Mouse (Mus musculus): ENCODE measurements around the gene Pabpc1l.
"Not testable (repeated sequence)": the region's sequence is repeated elsewhere in the genome, so short reads cannot be mapped to it uniquely, and the experiment has no call there.

The Pabpc1l gene

DNA sequence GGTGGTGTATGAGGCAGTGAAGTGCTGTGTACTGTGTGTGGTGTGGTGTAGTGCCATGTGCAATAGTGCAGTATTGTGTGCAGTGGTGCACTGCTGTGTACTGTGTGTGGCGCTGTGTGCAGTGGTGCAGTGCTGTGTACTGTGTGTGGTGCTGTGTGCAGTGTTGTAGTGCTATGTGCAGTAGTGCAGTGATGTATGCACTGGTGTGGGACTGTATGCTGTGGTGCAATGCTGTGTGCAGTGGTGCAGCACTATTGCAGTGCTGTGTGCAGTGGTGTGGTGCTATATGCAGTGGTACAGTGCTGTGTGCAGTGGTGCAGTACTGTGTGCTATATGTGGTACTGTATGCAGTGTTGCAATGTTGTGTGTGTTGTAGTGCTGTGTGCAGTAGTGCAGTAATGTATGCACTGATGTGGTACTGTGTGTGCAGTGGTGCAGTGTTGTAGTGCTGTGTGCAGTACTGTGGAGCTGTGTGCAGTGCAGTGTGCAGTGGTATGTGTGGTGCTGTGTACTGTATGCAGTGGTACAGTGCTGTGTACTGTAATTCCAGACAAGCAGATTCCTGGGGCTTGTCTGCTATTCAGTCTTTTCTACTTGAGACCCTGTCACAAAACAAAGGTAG, 13.3 kb downstream of the Pabpc1l start:
- no peak for DNase-seq

DNA sequence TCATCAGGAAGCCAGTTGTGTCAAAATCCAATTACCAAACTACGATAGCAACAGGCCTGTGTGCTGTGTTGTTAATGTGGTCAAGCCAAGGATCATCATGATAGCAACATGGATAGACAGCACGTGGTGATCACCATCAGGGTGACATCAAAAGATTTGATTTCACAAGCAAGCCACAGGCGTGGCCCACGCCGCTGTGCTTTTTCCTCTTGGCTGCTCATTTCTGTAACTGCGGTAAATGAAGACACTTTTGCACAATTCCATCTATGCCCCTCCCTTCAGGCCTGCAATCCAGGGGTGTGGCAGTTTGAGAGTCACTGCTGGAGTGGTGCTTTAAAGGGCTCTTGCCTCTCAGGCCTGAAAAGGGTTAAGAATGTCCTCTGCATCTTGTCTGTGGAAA, 15.7 kb downstream of the Pabpc1l start:
- DNase-seq, result no peak

DNA sequence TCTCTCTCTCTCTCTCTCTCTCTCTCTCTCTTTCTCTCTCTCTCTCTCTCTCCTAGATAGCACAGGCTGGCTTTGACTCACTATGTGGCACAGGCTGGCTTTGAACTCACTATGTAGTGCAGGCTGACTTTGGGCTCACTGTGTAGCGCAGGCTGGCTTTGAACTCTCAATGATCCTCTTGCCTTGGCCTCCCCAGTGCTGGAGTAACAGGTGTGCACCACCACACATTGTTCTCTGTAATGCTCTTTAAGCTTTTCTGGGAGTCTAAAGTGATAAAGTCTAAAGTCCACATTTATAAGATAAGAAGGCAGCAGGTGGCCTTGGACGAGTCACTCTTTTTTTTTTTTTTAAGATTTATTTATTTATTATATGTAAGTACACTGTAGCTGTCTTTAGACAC, 16.3 kb downstream of the Pabpc1l start:
- no peak for DNase-seq

DNA sequence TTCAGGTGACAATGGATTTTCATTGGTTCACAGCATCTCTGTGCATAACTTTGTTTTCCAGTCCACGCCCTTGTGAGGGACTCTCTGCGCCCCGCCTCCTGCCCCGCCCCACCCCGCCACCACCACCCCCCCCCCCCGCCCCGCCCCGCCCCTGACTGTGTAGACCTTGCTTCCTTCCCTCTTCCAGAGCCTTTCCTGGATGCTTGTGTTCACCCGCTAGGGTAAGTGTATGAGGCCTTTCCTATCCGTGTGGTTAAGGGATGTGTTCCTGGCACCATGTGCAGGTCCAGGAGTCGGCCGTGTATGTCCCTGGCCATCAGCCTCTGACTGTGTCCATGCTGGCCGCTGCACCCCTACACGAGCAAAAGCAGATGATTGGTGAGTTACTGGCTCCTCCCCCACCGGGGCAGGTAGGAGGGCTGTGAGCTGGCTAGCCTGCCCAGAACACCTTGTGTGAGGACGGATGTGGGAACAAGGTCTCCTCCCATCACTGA, 22.0 kb downstream of the Pabpc1l start:
- peak; percentile 55 for DNase-seq

DNA sequence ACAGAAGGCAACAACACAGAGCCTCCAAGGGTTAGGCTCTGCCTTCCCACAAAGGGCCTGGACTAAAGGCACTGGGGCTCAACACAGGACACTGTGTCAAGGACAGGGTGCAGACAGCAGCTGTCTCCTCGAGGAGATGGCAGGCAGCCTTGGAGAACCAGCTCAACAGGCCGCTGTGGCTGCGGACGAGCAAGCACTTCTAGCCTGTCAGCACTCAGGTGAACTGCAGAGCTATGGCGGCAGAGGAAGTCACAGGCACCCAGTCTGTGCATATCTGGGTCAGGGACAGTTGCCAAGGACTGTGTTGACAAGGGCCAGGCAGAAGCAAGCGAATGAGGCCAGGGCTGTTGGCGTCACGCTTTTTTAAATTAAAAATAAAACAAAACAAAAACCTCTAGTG, 28.5 kb downstream of the Pabpc1l start:
- peak; percentile 53 for DNase-seq

DNA sequence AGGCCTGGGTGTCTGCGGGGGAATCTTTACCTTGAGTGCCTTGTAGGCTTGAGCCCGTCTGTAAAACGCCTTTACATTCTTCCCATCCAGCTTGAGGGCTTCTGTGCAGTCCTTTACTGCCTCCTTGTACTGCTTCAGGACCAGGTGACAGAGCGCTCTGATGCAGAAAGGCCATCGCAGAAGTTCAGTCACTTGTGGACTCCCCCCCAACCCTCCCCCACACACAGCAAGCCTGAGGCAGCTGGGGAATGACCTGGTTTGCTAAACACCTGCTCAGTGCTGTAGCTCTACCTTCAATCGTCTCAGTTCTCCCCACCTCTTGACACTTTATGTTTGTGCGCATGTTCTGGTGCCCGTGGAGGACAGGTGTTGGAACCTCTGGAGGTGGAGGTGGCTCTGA, 29.4 kb downstream of the Pabpc1l start:
- peak; percentile 53 for DNase-seq

DNA sequence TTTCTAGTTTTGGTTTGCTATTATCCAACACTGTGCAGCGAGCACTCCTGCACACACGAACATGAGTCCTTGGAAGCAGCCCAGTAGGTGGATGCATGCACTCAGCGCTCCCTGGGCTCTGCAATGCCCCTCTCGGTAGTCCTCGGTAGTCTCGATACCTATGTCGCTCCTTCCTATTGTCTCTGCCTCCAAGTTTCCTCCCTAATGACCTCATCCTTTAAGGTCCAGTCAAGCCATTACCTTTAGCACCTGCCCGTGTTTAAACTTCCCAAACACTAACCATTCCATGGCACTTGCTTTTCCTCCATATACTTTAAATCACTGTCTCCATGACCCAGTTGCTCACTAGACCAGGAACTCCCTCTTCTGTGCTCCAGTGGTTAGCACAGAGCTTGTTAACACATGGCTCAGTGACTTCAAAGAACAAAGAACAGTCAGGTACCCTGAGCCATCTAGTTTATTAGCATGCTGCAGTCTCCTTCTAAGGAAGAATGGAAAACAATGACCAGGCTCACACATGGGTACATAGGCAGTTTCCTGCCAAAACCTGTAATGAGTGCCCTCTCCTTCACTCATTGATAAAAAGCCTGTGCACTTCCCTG, 34.5 kb downstream of the Pabpc1l start:
- DNase-seq, result no peak

DNA sequence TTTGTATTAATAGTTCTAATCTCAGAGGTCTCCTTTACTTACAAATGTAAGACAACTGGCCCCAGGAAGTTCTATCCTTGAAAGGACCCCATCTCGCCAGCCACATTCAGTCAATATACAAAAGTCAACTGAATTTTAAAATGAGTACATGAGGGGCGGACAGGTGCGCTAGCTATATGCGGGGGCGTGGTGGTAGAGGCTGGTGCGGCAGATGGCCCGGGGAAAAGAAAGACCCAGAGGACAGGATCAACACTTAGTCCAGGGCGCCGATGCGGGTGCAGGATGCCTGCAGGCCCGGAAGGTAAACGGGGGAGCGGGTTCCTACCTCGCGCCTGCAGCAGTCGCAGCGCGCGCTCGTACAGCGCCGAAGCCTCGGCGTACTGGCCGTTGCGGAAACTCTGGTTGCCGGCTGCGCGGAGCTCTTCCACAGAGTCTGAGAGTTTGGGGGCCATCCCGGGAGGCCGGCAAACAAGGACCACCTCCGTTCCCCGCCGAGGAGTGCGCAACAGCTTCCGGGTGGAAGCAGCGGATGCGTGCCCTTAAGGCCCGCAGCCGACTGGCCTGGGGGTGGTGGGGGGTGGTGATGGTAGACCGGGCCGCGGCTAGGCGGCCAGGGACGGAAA, 45.0 kb downstream of the Pabpc1l start, which contains the start of gene Stk4:
Stk4 (plus strand) TSS at position 181 of the 623 bp plus-strand sequence.
- DNase-seq, result peak; percentile 72

DNA sequence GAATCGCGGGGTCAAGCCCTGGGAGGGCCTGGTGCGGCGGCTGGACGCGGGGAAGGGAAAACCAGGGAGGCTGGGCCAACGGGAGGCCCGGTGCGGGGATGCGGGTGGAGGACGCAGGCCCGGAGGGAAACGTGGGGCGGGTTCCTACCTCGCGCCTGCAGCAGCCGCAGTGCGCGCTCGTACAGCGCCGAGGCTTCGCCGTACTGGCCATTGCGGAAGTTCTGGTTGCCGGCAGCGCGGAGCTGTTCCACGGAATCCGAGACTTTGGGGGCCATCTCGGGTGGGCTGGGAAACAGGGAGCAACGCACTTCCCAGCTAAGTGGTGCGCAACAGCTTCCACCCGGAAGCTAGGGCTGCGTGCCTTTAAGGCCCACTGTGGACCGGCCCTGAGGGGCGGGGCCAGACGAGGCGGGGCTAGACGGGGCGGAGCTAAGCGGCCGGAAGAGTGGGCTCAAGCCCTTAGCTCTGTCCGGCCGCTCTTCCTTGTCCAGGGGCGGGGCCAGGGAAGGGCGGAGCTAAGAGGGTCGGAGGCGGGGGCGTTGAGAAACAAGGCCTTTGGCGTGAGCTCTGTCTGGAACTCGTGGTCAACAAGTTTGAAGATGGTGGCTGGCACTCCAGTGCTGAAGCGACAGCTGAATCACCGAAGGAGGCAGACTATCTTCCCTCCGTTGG, 45.7 kb downstream of the Pabpc1l start, which contains the start of gene Tomm34:
Tomm34 (minus strand) TSS at position 405 of the 672 bp plus-strand sequence.
- peak; percentile 90 for DNase-seq

DNA sequence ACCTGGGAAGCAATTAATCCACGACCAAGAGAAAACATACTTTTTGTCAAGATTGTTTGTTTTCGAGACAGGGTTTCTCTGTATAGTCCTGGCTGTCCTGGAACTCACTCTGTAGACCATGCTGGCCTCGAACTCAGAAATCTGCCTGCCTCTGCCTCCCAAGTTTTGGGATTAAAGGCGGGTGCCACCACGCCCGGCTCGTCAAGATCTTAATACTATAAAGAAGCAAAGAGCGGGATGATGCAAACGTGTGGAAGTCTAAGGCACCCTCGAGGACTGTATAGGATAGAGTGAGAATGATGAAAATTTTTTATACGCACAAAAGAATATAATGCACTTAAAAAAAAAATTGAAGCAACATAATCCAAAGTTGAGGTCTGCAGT, 46.2 kb downstream of the Pabpc1l start:
- not testable (repeated sequence) for DNase-seq

DNA sequence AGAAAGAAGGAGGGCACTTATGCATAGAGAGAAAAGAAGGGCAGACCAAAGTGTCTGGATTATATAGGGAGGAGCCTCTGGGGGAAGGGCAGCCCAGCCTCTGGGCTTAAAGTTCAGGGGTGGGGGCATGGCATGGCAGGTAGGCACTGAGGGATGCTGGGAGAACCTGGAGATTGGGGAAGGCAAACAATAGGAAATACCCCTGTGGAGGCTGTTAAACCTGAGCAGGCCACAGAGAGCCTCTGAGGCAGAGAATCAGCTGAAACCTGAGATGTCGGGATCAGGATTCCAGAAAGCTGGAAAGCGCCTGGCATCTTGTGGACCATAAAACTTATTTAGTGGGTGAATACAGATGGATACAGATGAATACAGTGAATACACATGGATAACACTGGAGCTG, 46.9 kb downstream of the Pabpc1l start:
- DNase-seq, result no peak

DNA sequence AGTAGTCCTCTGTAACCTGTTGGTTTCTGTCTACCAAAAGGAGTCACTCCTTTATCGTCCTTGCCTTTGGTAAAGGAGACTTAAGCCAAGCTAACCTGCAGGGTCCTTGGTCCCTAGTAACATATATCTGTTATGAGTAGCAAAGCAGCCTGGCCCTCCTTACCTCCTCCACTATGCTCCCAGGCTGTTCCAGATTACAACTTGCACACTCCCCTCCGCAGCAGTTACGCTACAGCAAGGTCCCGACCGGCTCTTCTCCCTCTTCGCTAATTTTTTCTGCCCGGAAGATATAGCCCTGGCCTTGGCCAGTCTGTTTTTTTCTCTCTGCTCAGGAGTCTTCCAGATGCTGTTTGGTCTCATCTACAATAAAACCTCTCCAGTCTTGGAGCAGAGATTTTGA, 47.9 kb downstream of the Pabpc1l start:
- no peak for DNase-seq

DNA sequence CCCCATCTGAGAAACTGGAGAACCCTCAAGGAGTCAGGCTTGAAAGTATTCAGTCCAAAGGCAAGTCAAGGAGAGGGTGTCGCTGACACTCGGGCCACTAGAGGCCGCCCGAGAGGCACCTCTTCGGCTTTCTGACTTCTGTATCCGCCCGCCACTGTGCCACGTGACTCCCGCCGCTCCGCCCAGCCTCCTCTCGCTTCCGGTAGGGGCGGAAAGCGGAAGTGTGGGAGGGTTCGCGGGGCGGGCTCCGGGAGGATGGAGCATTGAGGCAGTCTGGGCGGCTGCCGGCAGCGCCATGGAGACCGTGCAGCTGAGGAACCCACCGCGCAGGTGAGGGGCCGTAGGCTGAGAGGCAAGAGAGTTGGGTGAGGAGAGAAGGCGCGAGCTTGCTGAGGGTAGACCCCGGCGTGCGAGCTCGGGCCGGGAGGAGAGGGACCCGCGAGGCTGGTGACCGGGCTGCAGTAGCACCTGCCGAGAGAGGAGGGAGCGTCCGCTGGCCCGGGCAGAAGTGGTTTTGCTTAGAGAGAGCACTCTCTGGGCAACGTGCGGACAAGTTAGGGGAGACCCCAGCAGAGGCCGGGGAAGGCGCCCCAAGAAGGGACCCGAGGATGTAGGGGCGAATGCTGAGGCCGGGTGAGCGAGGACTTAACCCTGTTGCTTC, 48.8 kb downstream of the Pabpc1l start:
- peak; percentile 99 for DNase-seq

DNA sequence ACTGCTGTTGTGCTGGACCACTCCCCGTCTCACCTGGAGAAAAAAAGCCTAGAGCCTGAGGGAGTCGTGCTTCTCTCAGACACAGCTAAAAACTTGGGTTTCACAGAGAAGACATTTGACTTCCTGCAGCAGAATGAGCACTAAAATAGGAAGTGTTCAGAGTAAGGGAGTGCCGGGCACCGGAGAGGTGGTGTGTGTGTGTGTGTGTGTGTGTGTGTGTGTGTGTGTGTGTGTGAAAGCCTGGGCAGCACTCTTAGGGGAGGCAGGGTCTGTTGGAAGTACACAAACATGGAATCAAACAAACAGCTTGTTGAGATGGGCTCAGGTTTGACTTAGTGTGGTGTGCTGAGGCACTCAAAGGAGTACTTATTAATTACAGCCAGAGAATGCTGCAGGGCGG, 49.8 kb downstream of the Pabpc1l start:
- peak; percentile 66 for DNase-seq

DNA sequence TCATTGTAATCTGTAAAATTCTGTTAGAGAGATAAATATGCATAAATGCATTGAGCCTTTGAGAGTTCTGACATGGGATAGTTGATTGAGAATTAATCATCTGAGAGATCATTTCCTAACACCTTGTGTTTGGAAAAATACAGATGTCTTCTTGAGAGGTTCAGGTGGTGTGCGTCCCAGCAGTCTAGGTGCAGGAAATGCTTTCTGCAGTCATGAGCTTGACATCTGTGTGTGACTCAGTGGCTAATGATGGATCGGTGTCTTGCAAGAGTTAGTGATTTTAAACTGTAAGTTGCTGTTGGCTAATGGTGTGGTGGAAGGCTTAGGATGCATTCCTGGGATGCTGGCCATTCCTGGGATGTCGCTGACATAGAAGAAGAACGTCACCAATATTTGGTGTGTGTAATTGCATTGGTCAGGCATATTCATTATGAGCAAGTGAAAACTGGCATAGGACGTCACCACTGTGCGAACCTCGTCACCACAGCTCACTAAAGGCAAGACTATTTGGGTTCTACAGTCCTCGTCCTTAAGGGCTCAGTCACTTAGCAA, 51.7 kb downstream of the Pabpc1l start:
- no peak for DNase-seq

DNA sequence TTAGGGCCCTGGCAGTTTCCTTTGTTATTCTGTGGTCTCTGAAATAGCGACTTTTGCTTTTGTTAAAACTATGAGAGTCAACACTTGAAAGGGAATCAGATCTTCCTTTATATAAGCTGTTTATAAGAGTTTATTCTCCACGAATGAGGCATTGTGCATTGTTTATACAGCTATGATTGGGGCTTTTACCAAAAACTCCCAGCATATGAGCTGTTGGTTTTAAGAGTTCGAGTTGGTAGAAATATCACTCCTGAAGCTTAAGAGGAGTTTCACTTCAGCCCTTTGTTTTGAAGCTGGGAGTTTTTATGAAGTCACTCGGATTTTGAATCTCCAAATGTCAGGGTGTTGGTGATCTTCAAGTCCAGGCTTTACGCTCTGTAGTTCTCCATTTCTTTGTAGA, 52.6 kb downstream of the Pabpc1l start:
- DNase-seq, result no peak

DNA sequence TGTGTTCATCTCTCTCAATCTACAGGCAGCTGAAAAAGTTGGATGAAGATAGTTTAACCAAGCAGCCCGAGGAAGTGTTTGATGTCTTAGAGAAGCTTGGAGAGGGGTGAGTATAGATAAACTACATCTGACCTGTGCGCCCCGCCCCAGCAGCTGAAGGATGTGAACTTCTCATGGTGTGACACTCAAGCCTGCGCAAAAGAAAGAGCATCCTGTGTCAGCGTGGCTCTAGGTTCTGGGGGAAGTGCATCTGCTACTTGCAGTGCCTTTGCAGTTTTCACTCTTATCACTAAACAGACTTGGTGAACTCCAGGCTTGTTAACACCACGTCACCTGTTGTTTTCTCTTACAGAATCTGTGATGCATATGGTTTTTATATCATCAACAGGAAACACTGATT, 54.2 kb downstream of the Pabpc1l start:
- DNase-seq, result peak; percentile 84

DNA sequence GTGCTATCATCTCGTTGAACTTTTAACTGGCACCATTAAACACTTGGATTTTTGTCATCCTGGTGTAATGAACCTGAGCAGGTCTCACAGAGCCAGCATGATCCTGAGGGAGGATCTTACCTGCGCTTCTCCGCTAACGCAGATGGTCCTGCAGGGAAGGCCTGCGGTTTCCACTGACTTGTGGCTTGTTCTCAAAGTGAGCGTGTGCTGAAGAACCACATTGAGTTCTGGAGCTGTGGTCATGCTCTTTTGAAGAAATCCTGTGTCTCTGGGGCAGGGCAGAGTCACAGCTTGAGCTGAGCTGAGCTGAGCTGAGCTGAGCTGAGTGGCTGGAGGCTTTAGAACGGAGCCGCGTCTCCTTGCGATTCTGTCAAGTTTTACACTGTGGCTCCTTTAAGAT, 56.3 kb downstream of the Pabpc1l start:
- DNase-seq, result peak; percentile 68

DNA sequence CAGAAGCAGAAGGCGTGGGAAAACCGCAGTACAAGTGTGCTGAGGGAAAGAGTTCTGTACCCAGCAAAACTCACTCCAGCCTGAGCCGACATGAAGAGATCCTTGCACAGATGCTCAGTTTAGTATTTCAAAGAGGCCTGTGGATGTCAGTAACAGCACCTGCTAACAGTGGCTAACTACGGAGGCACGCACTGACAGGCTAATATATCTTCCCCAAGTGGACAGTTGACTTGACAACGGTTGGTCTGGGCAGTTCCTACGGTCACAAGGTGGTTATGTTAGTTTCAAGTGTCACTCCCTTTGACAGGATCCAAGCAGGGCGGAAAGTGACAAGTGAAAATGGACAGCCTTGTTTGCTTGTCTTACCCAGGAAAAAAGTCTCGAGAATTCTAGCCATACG, 56.9 kb downstream of the Pabpc1l start:
- peak; percentile 33 for DNase-seq

DNA sequence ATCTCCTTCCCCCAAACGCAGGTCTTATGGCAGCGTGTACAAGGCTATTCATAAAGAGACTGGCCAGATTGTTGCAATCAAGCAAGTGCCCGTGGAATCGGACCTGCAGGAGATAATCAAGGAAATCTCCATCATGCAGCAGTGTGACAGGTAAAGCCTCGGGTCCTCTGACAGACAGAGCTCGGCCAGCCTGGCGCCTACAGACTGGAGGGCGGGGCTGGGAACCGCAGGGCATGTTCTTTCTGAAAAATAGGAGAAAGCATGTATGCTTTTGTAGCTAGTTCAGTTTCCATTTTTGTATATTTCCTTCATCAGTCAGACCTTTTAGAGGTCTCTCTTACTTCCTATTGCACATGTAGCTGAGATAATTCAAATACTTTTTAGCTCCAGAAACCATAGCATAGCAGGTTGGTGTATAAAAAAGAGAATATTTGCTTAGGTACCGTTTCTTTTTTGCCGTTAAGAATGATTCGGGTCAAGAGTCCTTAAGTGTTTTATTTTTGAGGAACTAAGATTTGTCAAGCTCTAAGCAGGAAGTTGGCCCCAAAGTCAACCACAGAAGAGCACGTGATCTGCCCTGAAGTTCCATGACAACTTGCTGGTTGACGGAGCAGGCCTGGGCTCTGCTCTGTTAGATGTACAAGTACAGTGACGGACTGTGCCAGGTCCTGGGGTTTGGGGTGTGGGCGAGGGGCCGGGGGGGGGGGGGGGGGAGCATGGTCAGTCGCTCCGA, 58.5 kb downstream of the Pabpc1l start:
- DNase-seq, result peak; percentile 82

DNA sequence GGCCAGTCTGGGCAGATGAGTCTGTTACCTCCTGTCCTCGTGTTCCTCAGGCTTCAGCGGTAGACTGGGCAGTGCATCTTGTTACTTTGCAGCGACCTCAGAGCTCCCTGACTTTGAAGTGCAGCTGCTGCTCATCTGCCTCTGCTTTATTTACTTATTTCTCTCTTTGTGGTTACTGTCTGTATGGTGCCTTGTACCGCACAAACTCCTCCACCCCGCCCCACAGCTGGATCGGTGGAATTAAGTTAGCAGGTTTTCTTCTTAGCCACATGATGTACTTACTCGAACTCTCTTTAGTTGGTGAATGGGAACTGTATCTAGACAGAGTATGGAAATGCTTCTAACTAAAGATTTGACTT, 59.1 kb downstream of the Pabpc1l start:
- peak; percentile 87 for DNase-seq

DNA sequence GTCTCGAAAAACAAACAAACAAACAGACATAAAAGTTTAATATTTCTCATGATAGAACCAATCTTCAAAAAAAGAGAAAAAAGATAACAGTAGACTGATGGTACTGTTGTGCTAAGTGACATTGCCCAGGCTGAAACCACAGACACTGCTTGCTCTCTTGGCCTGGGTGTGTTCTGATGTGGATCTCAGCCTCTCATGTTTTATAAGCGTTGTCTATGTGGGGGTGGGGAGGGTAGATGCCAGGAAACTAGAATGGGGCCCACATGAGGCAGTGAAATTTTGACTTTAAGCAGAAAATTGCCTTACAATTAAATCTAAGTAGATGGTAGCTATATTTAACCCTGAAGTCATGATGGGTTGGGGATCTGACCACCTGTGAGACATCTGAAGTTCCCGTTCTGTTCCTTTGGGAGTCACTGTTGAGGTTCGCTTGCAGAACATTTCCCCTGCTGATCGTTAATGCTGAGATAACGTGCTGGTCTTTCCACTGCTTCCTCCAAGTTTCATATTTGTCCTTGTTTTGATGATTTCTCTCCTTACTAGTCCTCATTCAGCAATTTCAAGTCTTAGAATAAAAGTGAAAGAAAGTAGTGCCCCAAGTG, 62.3 kb downstream of the Pabpc1l start:
- DNase-seq, result peak; percentile 45
